Mouse (Mus musculus): ENCODE measurements around the gene Slc25a10. TPM values are rescaled to one million over a fixed set of nuclear protein-coding genes. Genes with fewer than 3 reads are reported as not detected.

Slc25a10 gene
- 1 to 10 TPM; 5.1 to 7.0 TPM for total RNA-seq (2021)
- long read RNA-seq, experiment 1, transcript Slc25a10-201 (11 exons, 2,023 nt), result major isoform, 11 of 14 reads
- long read RNA-seq, experiment 1, partial matches to known transcripts, result 0 of 14 reads
- long read RNA-seq, experiment 1, other reads (novel, unspliced or antisense), result 3 of 14 reads
- long read RNA-seq, experiment 2, transcript Slc25a10-201 (11 exons, 2,023 nt), result major isoform, 6 of 9 reads
- long read RNA-seq, experiment 2, partial matches to known transcripts, result 1 of 9 reads
- long read RNA-seq, experiment 2, other reads (novel, unspliced or antisense), result 2 of 9 reads

DNA sequence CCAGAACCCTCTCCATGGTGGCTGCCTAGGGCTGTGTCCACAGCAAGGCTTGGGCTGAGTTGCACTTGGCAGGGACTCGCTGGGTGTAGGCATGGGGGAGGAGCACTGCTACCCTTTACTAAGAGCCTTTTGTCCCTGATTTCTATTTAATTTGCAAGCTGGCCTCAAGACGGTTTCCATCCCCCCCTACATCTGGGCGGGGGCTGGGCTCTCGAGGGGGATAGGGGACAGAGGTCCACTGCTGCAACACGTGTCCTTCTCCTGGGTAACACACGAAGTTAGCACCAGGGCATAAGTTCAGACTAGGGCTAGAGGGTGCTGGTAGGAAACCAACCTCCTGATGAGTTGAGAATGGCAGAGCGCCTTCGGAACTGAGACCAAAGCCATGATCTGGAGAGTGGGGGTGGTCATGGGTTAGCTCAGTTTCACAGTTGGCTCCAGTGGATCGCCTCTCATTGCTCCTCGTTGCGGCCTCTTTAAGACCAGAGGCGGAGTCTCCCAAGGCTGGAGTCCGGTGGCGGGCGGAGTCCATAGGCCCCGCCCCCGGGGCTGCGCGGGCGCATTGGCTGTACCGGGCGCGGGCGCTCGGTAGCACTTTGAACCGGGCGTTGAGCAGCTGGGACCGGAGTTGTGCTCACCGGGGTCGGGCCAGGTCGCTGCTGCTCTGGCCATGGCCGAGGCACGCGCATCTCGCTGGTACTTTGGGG lies at the start of gene Slc25a10:
TSS of gene Slc25a10 (plus strand) at position 524 of the 707 bp plus-strand sequence.
- DNase-seq, result peak; percentile 89
- intact Hi-C loops (cut with DNase I; ENCODE audit: low total_unique reads), result no loop called here

DNA sequence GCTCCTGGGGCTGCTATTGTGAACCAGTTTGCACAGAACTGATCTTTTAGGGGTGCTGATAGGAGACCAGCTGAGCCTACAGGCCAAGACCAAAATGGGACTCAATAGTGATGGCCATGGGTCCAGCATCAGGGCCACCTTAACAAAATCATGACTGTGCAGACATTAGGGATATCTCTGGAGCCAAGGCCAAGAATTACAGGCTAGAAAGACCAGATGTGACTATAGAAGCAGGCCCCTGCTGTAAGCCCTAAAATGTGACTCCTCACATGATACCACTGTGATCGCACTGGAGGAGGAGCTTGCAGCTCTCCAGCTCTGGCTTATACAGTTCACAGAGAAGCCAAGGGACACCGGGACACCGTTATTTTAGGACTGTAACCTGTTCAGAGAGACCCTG lies 49.3 kb upstream of the Slc25a10 start, which contains the start of gene Tspan10:
TSS of gene Tspan10 (plus strand) at position 301 of the 400 bp plus-strand sequence.
- intact Hi-C loops (cut with DNase I; ENCODE audit: low total_unique reads), result no loop called here
- no peak for DNase-seq

DNA sequence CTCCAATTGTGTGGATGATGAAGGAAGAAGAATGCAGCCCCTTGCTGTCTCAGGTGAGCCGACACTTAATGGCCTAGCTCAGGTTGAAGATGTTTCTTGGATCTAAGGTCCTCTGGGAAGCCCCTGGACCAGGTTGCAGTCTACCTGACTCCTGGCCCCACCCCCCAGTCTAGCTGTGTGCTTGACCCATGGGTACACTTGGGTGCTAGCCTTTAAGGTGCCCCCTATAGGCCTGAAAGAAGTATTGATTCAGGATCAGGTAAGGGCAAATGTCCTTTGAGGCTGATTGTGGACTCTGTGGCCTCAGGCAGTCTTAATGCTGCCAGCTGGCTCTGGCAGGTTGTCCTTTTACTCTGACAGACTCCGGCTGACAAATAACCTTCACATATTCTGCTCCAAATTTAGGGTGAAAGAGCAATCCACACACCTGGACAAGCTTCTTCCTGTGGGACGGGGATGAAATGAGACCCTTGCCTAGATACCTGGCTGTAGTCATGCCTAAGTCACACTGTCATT lies 48.8 kb upstream of the Slc25a10 start:
- no peak for DNase-seq
- intact Hi-C loops (cut with DNase I; ENCODE audit: low total_unique reads), result no loop called here

DNA sequence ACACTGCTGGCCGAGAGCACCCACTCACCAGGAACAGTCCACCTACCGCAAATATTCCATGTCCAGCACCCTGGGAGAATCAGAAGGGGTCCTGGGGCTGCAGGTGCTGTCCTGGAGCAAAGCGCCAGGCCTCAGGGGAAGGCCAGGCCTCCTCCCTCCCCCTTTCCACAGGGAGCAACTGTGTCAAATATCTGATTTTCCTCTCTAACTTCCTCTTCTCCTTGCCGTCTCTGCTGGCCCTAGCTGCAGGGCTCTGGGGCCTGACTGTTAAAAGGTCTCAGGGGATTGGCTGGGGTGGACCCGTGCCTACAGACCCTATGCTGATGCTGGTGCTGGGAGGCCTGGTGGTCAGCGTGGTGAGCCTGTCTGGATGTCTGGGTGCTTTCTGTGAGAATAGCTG lies 47.5 kb upstream of the Slc25a10 start:
- intact Hi-C loops (cut with DNase I; ENCODE audit: low total_unique reads), result no loop called here
- DNase-seq, result no peak

DNA sequence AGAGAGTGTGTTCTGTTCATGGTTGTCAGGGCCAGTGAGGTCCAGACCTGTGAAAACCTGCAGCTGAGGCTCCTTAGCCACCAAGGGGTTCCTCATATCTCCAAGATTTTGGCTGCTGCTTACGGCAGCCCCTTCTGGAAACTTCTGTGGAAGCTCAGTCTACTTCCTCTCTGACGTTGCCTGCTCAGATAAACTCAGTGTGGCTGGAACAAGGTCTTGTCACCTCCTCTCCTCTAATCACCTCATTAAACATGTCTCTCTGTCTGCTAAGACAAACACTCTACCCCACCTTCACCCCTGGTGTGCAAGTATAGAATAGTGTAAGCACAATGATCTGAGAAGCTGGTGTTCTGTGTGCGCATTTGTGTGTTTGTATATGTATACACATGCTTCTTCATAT lies 46.2 kb upstream of the Slc25a10 start:
- DNase-seq, result no peak
- intact Hi-C loops (cut with DNase I; ENCODE audit: low total_unique reads), result no loop called here

DNA sequence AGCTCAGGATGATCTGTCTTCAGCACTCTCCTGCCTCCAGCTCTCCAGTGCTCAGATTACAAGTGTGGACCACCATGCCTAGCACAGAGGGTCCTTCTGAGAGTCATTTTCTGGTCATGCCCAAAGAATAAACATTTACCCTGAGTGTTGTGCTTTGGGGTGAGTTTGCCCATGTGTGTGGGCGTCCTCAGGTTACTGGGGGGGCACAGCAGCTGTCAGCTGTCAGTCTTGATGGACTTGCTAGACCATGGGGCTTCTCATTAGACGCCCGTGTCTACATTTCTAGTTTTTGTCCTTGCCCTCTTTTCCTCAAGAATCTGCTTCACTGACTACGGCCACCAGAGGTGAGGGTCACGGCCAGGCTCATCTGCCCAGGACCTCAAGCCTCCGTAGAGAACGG lies 44.5 kb upstream of the Slc25a10 start:
- DNase-seq, result no peak
- intact Hi-C loops (cut with DNase I; ENCODE audit: low total_unique reads), result no loop called here

DNA sequence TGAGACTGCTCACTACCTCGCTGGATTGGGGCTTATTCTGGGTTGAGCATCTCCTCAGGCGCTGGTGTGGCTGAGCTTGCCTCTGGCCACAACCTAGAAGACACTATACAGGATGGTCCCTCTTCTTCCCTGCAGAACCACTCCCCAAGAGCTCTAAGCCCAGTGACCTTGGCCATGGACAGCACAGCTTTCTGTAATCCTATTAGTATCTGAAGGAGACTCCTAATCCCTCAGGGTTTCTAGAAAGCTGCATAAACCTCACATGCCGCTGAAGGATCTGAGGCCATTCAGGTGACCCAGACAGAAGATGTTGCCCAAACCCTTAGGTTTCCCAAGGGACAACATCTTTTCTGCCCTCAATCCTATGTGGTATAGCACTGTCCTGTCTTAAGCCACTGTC lies 39.4 kb upstream of the Slc25a10 start:
- intact Hi-C loops (cut with DNase I; ENCODE audit: low total_unique reads), result no loop called here
- DNase-seq, result no peak

DNA sequence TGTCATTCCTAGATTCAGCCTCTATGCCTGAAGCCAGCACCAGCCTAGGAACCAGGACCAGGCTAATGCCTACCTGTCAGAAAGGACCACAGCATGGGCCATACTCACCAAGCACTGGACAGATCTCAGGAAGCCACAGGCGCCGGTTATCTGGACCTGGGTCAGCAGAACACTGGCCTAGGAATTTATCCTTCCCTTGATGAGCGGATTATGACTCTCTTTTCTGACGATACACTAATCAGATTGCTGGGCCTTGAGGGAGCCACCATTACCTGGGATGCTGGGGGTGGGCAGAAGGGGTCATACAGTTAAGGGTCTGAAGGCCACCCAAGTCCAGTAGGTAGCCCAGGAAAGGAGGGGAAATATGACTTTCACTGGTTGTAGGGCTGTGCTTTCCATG lies 38.3 kb upstream of the Slc25a10 start, which contains the start of gene Pde6g:
TSS of gene Pde6g (minus strand) at position 195 of the 400 bp plus-strand sequence.
- intact Hi-C loops (cut with DNase I; ENCODE audit: low total_unique reads), result no loop called here
- no peak for DNase-seq

DNA sequence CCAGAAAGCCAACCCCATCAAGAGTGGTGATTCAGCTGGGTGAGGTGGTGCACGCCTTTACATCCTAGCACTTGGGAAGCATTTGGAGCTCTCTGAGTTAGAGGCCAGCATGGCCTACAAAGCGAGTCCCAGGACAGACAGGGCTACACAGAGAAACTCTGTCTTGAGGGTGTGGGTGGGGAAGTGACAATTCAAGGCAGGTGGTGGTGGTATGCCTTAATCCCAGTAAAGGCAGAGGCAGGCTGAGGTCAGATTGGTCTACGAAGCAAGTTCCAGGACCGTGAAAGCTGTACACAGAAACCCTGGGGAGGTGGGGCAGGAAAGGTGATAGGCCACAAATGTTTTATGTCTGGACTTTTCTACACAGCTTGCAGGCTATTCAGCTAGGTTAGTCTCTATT lies 36.7 kb upstream of the Slc25a10 start:
- DNase-seq, result no peak
- intact Hi-C loops (cut with DNase I; ENCODE audit: low total_unique reads), result no loop called here

DNA sequence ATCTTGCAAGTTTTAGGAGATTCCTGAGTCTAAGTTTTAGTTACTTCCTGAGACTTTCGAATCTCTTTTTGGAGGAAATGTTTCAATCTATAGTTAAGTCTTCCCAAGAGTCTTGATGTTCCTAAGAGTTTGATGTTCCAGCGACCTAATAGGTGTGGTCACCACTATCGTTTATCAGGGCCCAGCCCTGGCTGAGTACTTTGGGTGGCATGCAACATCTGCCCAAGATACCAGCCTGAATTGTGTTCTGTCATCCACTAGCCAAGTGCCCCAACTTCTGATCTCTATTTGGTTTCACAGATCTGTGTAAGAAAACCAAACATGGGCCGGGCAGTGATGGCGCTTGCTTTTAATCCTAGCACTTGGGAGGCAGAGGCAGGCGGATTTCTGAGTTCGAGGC lies 36.2 kb upstream of the Slc25a10 start:
- no peak for DNase-seq
- intact Hi-C loops (cut with DNase I; ENCODE audit: low total_unique reads), result no loop called here

DNA sequence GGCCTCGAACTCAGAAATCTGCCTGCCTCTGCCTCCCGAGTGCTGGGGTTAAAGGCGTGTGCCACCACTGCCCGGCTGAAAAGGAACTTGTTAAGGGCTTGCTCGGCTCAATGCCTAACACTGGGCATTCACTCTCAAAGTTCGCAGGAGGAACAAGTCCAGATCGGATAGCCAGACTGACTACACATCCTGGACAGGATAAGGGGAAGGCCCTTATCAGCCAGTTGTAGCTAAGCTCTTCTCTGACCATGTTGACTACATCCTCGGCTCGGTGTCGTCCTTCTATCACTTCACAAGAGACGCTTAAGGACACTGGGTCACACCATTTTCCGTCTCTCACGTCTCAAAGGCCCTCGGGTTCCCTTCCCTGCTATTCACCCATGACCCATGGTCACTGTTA lies 34.3 kb upstream of the Slc25a10 start:
- intact Hi-C loops (cut with DNase I; ENCODE audit: low total_unique reads), result no loop called here
- no peak for DNase-seq

DNA sequence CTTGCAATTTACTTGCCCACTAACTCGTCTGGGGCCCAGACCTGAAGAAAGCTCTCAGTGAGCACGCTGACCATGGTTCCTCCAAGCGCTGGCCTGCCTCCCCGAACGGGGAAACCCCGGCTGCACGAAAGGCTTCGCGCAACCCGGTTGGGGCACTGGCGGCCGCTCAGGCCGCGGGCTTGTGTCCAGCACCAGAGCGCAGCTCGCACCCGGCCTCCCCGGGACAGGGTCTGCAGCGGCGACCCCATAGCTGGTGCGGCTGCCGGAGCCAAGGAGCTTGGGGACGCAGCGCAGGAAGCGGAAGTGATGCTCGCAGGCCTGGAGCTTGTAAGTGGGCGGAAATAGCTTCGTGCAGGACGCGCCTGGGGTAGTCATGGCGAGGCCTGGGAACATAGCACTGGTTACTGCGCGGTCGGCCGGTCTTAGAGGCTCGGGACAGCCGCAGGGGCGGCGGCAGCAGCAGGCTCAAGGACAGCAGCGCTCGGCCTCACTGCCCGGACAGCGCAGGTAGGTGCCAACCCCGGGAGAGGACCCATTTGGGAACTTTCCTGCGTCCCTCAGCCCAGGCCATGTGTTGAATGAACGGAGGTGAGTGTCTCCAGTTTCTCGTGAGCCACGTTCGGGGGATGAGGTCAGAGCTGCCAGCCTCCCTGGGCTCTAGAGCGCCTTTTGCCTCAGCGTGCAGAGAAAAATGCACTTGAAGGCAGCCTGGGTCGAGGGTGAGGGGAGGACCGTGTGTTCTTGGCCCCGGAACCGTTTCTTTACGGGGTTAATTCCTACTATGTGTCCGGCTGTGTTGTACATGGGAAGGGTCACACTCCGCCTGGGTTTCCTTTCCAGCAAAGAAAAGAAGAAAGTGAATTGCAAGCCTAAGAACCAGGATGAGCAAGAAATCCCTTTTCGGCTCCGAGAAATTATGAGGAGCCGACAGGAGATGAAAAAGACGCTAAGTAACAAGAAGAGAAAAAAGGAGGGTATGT lies 33.6 kb upstream of the Slc25a10 start, which contains the start of the genes Oxld1 and Ccdc137:
TSS of gene Oxld1 (minus strand) at position 297 of the 980 bp plus-strand sequence.
TSS of gene Ccdc137 (plus strand) at position 344 of the 980 bp plus-strand sequence.
- intact Hi-C loops (cut with DNase I; ENCODE audit: low total_unique reads), result no loop called here

DNA sequence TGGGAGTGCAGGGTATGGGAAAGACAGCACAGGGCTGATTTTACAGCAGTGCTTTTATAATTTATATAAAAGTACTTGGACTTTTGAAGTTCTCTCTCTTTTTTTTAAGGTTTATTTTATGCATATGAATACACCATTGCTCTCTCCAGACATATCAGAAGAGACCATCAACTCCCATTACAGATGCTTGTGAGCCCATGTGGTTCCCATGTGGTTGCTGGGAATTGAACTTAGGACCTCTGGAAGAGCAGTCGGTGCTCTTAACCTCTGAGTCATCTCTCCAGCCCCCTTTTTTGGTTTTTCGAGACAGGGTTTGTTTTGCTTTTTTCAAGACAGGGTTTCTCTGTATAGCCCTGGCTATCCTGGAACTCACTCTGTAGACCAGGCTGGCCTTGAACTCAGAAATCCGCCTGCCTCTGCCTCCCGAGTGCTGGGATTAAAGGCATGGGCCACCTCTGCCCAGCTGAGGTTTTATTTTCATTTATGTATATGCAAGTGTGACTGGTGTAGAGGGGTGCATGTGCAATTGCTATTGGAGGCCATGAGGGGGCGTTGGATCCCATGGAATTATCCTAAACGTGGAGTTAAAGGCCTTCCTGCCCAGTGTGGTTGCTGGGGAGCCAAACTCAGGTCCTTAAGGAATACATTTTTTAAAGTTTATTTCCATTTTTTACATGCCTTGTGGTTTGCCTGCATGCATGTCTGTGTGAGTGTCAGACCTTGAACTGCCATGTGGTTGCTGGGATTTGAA lies 32.6 kb upstream of the Slc25a10 start:
- intact Hi-C loops (cut with DNase I; ENCODE audit: low total_unique reads), result no loop called here
- no peak for DNase-seq

More for the DNA sequence above, 33.6 kb upstream of the Slc25a10 start, which contains the start of the genes Oxld1 and Ccdc137:
- DNase-seq, result peak; percentile 76

DNA sequence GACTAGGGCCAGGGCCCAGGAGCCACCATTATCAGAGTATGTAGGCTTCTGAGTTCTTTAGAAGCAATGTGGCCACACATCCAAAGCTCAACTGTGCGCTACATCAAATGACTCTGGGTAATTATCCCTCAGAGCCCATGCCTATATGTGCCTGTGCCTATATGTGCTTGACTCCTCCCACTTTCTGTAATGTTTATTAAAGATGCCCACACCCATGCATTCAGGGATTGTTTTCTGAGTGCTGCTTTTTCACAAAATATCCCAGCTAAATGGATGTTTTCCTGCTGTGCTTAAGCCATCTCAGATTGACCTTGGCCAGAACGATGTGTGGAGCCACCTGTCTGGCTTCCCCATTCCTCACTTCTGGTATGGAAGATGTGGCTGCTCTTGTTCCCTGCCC lies 28.1 kb upstream of the Slc25a10 start:
- no peak for DNase-seq

DNA sequence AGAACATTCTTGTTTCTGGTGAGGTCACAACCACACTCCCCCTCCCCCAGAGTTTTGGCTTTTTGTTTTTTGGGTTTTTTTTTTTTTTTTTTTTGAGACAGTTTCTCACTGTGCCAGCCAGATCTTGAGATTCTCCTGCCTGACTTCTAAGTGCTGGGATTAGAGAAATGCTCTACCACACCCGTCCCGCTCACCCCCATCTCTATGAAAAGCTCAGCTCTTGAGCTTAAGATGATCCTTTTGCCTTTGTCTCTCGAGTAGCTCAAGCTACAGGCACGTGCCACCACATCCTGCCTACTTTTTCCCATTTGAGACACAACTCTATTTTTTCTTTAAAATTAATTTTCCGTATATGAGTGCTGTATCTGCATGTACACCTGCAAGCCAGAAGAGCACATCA lies 27.3 kb upstream of the Slc25a10 start:
- DNase-seq, result no peak
- intact Hi-C loops (cut with DNase I; ENCODE audit: low total_unique reads), result no loop called here

More for the DNA sequence above, 28.1 kb upstream of the Slc25a10 start:
- intact Hi-C loops (cut with DNase I; ENCODE audit: low total_unique reads), result no loop called here

DNA sequence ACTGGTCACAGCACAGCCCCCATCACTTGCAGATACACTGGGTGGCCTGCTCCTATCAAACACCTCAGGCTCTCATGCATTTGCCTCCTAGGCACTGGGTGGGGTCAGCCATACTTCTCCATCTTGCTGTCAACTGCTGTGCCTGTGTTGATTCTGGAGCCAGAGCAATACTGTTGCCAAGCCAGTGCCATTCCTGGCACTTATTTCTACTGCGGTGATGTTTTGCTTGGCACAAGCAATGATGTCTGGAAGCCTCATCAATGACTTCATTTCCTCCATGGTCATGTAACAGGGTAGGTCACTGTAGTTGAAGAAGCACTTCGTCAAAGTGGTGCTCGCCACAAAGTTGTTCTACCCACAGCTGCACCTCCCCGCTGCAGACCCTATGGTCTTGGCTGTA lies 26.1 kb upstream of the Slc25a10 start:
- intact Hi-C loops (cut with DNase I; ENCODE audit: low total_unique reads), result no loop called here
- DNase-seq, result no peak

DNA sequence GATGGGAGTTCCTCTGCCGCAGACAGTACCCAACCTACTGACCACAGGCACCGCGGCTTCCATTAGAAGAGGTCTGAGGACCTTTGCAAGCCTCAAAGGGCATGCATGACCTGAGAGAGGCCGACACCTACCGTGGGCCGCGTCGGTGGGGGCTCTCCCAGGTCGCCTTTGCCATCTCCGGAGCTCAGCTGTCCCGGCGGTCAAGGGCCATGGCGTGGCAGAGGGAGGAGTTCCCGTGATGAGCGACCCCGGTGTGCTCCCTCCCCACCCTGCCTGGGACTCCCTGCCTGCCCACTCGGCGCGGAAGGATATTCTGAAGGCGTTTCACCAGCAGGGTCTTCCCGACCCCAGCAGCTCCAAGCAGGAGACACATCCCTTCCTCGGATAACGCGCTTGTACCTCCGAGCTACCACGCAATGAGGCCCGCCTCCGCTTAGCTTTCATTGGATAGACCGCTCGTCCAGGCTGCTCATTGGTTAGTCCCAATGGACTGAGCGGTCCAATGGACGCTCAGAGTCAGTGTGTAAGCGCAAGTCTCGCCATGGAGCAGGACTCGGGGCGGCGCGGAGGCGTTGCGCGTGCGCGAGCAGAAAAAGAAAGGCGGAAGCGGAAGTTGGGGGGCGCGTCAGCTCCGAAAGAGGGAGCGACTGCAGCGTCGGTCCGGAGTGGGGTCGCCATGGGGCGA lies 24.4 kb upstream of the Slc25a10 start, which contains the start of gene Arl16:
TSS of gene Arl16 (minus strand) at position 557 of the 685 bp plus-strand sequence.
- peak; percentile 95 for DNase-seq
- intact Hi-C loops (cut with DNase I; ENCODE audit: low total_unique reads), result no loop called here

DNA sequence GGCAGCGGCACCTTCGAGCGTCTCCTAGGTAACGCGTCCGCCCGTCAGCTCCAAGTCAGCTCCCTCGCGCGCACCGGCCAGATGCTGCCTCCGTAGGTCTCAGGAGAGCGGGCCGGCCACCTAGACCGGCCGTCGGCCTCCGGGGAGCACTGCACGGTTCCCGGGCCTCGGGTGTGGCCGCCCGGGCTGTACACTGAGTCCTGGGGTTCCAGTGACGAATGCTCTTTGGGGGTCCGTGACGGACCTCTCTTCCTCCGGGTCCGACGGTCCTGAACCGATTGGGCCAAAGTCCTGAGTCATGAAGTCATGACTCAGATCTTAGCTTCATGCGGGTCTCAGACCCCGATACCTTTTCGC lies 23.9 kb upstream of the Slc25a10 start:
- DNase-seq, result no peak
- intact Hi-C loops (cut with DNase I; ENCODE audit: low total_unique reads), result no loop called here

Measured in gastrocnemius, postnatal 14 days (tissue).